Mouse (Mus musculus): ENCODE measurements around the gene Ddx54.

Ddx54 gene

GRCm38 (mm10) chr5:120634860-120635259, 22.3 kb downstream of the Ddx54 start:
- Histone ChIP-seq H3K9me3 (ENCODE audit: low read length) (peaks cover 13% of the 10 kb centered on the region), H3K27me3 (ENCODE audit: insufficient read depth, low read length) (peaks cover 26% of the 10 kb centered on the region), H3K4me1 (replicated peaks; ENCODE audit: low read depth, low read length) (peaks cover 23% of the 10 kb centered on the region), H3K36me3 (ENCODE audit: insufficient read depth, low read length) (no peaks in the 10 kb centered on the region), H3K4me3 (replicated peaks; ENCODE audit: low read length) (no peak overlapping the region)
- TF ChIP-seq POU5F1 (IDR thresholded peaks at IDR 0.05; ENCODE audit: borderline replicate concordance, low read length): no peak
- no peak for TF ChIP-seq CTCF (conservative IDR thresholded peaks at IDR 0.05; ENCODE audit: low read length)
- TF ChIP-seq NANOG (IDR thresholded peaks at IDR 0.05; ENCODE audit: borderline replicate concordance, low read length): no peak

- Histone ChIP-seq H3K4me3 (replicated peaks; ENCODE audit: low read length) (no peak overlapping the region), H3K36me3 (ENCODE audit: insufficient read depth, low read length) (no peaks in the 10 kb centered on the region), H3K4me1 (replicated peaks; ENCODE audit: low read depth, low read length) (peaks cover 17% of the 10 kb centered on the region), H3K27me3 (ENCODE audit: insufficient read depth, low read length) (peaks cover 18% of the 10 kb centered on the region), H3K9me3 (ENCODE audit: low read length) (peaks cover 13% of the 10 kb centered on the region)
- no peak for TF ChIP-seq POU5F1 (IDR thresholded peaks at IDR 0.05; ENCODE audit: borderline replicate concordance, low read length)
- no peak for TF ChIP-seq NANOG (IDR thresholded peaks at IDR 0.05; ENCODE audit: borderline replicate concordance, low read length)
- no peak for TF ChIP-seq CTCF (conservative IDR thresholded peaks at IDR 0.05; ENCODE audit: low read length)
These were observed 23.1 kb downstream of the Ddx54 start for GRCm38 (mm10) chr5:120635633-120636032.

GRCm38 (mm10) chr5:120640094-120640493, 27.6 kb downstream of the Ddx54 start:
- Histone ChIP-seq H3K4me3 (replicated peaks; ENCODE audit: low read length) (no peak overlapping the region), H3K4me1 (replicated peaks; ENCODE audit: low read depth, low read length) (peaks cover 7% of the 10 kb centered on the region), H3K27me3 (ENCODE audit: insufficient read depth, low read length) (peaks cover 17% of the 10 kb centered on the region), H3K9me3 (ENCODE audit: low read length) (no peaks in the 10 kb centered on the region), H3K36me3 (ENCODE audit: insufficient read depth, low read length) (no peaks in the 10 kb centered on the region)
- TF ChIP-seq NANOG (IDR thresholded peaks at IDR 0.05; ENCODE audit: borderline replicate concordance, low read length): no peak
- TF ChIP-seq POU5F1 (IDR thresholded peaks at IDR 0.05; ENCODE audit: borderline replicate concordance, low read length): no peak
- no peak for TF ChIP-seq CTCF (conservative IDR thresholded peaks at IDR 0.05; ENCODE audit: low read length)

GRCm38 (mm10) chr5:120643365-120644085, 31.0 kb downstream of the Ddx54 start:
- H3K4me3 ChIP-seq (replicated peaks; ENCODE audit: low read length): no peak overlapping the region
- TF ChIP-seq NANOG (IDR thresholded peaks at IDR 0.05; ENCODE audit: borderline replicate concordance, low read length) (no peak), CTCF (conservative IDR thresholded peaks at IDR 0.05; ENCODE audit: low read length) (no peak), POU5F1 (IDR thresholded peaks at IDR 0.05; ENCODE audit: borderline replicate concordance, low read length) (no peak)
- H3K36me3 ChIP-seq (ENCODE audit: insufficient read depth, low read length): no peaks in the 10 kb centered on the region
- H3K9me3 ChIP-seq (ENCODE audit: low read length): no peaks in the 10 kb centered on the region
- peaks cover 16% of the 10 kb centered on the region for H3K4me1 ChIP-seq (replicated peaks; ENCODE audit: low read depth, low read length)
- H3K27me3 ChIP-seq (ENCODE audit: insufficient read depth, low read length): peaks cover 34% of the 10 kb centered on the region

GRCm38 (mm10) chr5:120644227-120644626, 31.7 kb downstream of the Ddx54 start:
- TF ChIP-seq NANOG (IDR thresholded peaks at IDR 0.05; ENCODE audit: borderline replicate concordance, low read length) (no peak), CTCF (conservative IDR thresholded peaks at IDR 0.05; ENCODE audit: low read length) (no peak), POU5F1 (IDR thresholded peaks at IDR 0.05; ENCODE audit: borderline replicate concordance, low read length) (no peak)
- no peaks in the 10 kb centered on the region for H3K9me3 ChIP-seq (ENCODE audit: low read length)
- no peaks in the 10 kb centered on the region for H3K36me3 ChIP-seq (ENCODE audit: insufficient read depth, low read length)
- H3K4me3 ChIP-seq (replicated peaks; ENCODE audit: low read length): no peak overlapping the region
- H3K4me1 ChIP-seq (replicated peaks; ENCODE audit: low read depth, low read length): peaks cover 19% of the 10 kb centered on the region
- H3K27me3 ChIP-seq (ENCODE audit: insufficient read depth, low read length): peaks cover 36% of the 10 kb centered on the region

- TF ChIP-seq POU5F1 (IDR thresholded peaks at IDR 0.05; ENCODE audit: borderline replicate concordance, low read length) (no peak), CTCF (conservative IDR thresholded peaks at IDR 0.05; ENCODE audit: low read length) (no peak), NANOG (IDR thresholded peaks at IDR 0.05; ENCODE audit: borderline replicate concordance, low read length) (no peak)
- peaks cover 52% of the 10 kb centered on the region for H3K27me3 ChIP-seq (ENCODE audit: insufficient read depth, low read length)
- peaks cover 26% of the 10 kb centered on the region for H3K4me1 ChIP-seq (replicated peaks; ENCODE audit: low read depth, low read length)
- no peak overlapping the region for H3K4me3 ChIP-seq (replicated peaks; ENCODE audit: low read length)
- H3K9me3 ChIP-seq (ENCODE audit: low read length): no peaks in the 10 kb centered on the region
- no peaks in the 10 kb centered on the region for H3K36me3 ChIP-seq (ENCODE audit: insufficient read depth, low read length)
These were observed 33.3 kb downstream of the Ddx54 start for GRCm38 (mm10) chr5:120645851-120646250.

- Histone ChIP-seq H3K36me3 (ENCODE audit: insufficient read depth, low read length) (no peaks in the 10 kb centered on the region), H3K4me3 (replicated peaks; ENCODE audit: low read length) (no peak overlapping the region), H3K9me3 (ENCODE audit: low read length) (no peaks in the 10 kb centered on the region), H3K4me1 (replicated peaks; ENCODE audit: low read depth, low read length) (peaks cover 28% of the 10 kb centered on the region), H3K27me3 (ENCODE audit: insufficient read depth, low read length) (peaks cover 63% of the 10 kb centered on the region)
- TF ChIP-seq CTCF (conservative IDR thresholded peaks at IDR 0.05; ENCODE audit: low read length) (no peak), POU5F1 (IDR thresholded peaks at IDR 0.05; ENCODE audit: borderline replicate concordance, low read length) (no peak), NANOG (IDR thresholded peaks at IDR 0.05; ENCODE audit: borderline replicate concordance, low read length) (no peak)
These were observed 34.8 kb downstream of the Ddx54 start for GRCm38 (mm10) chr5:120647361-120647760.

GRCm38 (mm10) chr5:120647814-120648491, 35.4 kb downstream of the Ddx54 start:
- Histone ChIP-seq H3K4me1 (replicated peaks; ENCODE audit: low read depth, low read length) (peaks cover 34% of the 10 kb centered on the region), H3K9me3 (ENCODE audit: low read length) (no peaks in the 10 kb centered on the region), H3K4me3 (replicated peaks; ENCODE audit: low read length) (peak overlapping the region; percentile 82; the same call in 1 of the 2 replicates), H3K36me3 (ENCODE audit: insufficient read depth, low read length) (no peaks in the 10 kb centered on the region), H3K27me3 (ENCODE audit: insufficient read depth, low read length) (peaks cover 67% of the 10 kb centered on the region)
- no peak for TF ChIP-seq POU5F1 (IDR thresholded peaks at IDR 0.05; ENCODE audit: borderline replicate concordance, low read length)
- TF ChIP-seq CTCF (conservative IDR thresholded peaks at IDR 0.05; ENCODE audit: low read length): peak; percentile 14
